Mouse (Mus musculus) kidney, adult 9 months (tissue): ENCODE data around the gene Fuca1.

Experiments used
- DNase-seq: peaks from one replicate; pipeline ENCODE4 v3.0.0; 2022

Gene Fuca1

DNA sequence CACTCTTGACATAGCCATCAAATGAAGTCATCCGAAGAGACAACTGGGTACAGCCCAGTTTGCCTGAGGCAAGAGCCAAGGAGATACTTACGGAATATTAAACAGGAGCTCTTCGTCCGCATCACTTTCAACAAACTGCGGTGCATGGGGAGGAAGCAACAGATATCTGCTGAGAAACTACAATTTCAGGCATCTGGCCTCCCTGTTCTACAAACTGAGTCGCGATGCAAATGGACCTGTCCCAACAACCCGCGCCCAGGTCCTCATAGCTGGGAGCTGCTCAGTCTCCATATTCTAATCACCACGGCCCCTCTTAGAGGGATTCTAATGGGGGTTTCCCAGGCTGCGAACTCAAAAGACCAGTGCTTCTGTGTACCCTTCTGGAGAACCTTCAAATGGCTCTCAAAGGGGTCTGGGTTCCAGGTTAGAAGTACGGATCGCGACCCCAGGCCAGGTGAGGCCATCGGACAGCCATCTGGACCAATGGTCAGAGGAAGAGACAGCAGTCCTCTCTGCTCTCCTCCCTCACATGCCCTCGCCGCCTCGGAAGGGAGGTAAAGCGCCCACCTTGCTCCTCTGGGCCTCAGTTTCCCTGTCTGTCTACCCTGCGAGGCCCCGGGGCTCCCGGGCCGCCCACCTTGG, 65.9 kb downstream of the Fuca1 start:
- DNase-seq = no peak

DNA sequence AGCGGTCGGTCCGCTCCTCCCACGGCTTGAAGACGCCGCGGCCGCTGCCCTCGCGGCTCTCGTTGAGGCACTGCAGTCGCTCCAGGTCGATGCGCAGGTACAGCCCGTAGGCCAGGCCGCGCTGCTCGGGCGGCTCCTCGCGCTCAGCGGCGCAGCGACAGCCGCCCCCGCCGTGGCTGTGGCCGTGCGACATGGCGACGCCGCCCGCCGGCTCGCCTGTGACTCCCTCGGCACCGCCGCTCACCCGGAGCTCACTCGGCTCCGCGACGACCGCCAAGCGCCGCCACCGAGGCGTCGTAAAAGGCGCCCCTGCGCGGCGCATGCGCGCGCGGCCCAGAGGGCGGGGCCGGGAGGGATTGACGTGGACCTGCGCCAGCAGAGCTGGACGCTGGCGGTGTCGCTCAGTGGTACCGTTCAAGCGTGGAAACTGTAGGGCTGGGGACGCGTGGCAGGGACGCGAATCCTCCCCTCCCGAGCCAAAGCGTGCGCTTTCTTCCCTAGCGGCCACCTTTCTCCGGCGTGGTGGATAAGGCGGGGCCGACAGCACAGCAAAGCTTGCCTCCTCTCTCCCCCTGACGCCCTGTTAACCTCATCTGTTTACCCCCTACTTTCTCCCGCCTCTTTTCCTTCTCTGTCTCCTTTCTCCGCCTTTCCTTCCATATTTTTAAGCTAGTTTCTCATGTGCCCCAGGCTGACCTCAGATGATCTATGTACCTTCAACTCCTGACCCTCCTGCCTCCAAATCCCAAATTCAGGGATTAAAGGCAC, 66.6 kb downstream of the Fuca1 start, which contains the start of gene Pithd1:
Gene Pithd1, minus strand, starts transcription at position 322 of the 768 bp plus-strand sequence.
- peak; percentile 94 for DNase-seq

DNA sequence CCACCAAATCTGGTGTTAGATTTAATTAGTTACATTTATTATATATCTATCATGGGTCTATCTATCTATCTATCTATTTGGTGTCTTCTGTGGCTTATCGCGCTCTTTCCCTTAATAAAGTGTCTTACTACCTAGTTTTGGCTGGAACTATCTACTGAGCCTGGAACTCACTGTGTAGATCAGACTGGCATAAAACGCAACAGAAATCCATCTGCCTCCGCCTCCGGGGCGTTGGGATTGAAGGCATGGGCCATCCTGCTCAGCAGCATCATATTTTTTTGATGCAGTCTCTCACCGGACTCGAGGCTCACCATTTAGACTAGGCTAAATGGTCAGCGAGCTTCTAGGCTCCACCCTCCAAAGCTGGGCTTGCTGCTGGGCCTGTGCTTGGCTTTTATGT, 67.2 kb downstream of the Fuca1 start:
- DNase-seq = no peak
